Mouse (Mus musculus) granulocyte monocyte progenitor cell, adult 5-6 weeks (primary cell): ENCODE measurements around the gene Pecam1. TPM values are rescaled to one million over a fixed set of nuclear protein-coding genes. Genes with fewer than 3 reads are reported as not detected.
A peak's percentile ranks its signal among the peaks of the same experiment; 100 is the strongest.
"Not testable (repeated sequence)": the region's sequence is repeated elsewhere in the genome, so short reads cannot be mapped to it uniquely, and the experiment has no call there.

Experiments
- ATAC-seq: replicated peaks from 2 replicates; pipeline ENCODE4 v1.8.0; 2016; ENCODE audit warnings: mild to moderate bottlenecking, moderate TSS enrichment, inconsistent platforms; ENCODE audit not compliant: poor library complexity, severe bottlenecking
- total RNA-seq, 2 experiments: library from RNA; stranded (forward) in 1 of 2; stranded (reverse) in 1 of 2; fragments of 200-712, 200-1000 nt in 1 of 2; fragments of >200 nt in 1 of 2; fragmentation: Nextera tagmentation in 1 of 2; gene quantifications; 2 replicates each; pipeline ENCODE4 v1.2.3; 2014 to 2017

Pecam1 gene
- total RNA-seq, 2 experiments from 2014 or later: 46.6 to 69.6 TPM

DNA sequence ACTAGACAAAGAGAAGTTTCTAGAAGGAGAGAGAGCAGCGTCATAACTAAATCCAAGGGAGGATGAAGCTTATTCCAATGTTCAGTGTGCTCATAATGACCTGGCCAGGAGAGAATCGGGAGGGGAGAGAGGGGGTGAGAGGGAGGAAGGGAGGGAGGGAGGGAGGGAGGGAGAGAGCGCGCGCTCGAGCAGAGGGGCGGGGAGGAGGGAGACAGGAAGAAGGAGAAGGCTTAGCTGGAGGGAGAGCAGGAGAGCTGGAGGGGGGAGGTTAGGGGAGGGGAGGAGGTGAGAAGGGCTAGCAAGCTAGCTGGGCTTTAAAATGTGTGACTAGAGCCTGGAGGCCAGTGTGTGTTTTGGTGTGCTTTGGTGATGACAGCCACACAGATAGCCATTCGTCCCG, 110.4 kb downstream of the Pecam1 start:
- ATAC-seq: no peak; the same call in 1 of the 2 replicates

DNA sequence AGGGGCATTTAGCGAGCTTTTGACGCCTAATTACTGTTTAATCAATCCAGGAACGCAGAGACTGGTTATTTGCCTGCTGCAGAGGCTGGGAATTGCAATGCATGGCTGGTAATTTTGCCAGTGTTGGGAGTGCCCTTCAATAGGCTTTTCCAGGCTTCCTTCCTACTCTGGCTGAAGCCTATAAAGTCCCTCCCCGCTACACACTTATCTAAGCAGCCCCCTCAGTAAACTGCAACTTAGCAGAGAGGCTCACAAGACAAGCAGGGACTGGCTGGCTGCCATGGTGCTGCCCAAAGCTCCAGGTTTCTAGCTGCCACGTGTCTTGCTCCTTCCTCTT, 111.1 kb downstream of the Pecam1 start:
- ATAC-seq: no peak

DNA sequence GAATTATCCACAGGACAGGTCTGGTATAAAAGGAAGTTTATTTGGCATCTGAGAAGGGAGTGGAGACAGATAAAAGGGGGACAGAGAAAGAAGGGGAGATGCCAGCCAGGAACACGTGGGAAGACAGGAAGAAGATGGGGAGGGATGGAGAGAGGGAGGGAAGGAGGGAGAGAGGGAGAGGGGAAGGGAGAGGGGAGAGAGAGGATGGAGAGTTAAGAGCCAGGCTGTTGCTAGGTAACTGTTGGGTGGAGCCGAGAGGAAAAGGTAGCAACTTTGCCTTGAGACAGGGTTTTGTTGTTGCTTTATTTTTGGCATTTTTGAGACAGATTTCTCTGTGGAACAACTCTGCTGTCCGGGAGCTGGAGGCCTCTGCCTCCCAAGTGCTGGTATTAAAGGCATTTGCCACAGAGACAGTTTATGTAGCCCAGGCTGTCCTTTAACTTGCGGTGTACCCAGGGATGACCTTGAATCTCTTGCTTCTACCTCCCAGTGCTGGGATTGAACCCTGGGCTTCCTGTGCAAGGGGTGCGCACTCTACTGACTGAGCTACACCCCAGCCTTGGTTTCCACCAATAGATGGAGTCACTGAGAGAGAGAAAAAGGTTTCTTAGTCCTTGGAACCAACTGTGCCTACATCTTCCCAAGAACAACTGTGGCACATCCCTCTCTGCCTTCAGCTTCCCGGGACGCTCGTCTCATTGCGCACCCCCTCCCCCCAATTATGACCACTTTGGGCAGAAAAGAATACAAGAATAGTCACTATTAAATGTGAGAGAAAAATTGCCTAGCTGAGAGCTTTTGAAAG, 111.7 kb downstream of the Pecam1 start:
- no peak for ATAC-seq

DNA sequence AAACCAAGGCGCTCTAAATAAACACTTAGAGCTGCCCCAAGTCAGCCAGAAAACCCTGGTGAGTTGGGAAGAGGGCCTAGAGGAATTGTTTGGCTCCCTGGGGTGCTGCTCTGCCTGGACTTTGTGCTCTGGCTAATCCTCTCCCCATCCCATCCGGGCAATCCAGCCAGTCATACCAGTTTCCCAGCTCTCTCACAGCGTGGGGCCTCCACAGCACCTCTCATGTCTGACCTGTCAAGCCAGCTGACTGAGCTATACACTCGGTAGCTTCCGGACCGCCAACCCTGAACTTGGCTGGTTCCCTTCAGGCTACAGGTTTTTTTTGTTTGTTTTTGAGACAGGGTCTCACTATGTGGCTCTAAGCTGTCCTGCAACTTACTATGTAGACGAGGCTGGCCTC, 112.7 kb downstream of the Pecam1 start:
- no peak for ATAC-seq

DNA sequence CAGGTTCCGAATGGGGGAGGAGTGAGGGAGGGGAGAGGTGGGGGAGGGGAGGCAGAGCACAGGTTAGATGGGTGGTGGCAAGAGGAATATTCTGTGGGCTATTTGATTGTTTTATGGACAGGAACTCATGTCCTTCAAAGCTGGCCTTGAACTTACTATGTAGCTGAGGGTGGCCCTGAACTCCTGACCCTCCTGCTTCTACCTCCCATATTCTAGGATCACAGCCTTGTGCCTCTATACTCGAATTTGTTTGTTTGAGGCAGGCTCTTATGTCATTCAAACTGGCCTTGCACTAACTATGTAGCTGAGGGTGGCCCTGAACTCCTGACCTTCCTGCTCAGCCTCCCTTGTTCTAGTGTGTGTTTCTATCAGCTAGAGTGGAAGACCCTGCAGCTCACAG, 114.5 kb downstream of the Pecam1 start:
- no peak for ATAC-seq

DNA sequence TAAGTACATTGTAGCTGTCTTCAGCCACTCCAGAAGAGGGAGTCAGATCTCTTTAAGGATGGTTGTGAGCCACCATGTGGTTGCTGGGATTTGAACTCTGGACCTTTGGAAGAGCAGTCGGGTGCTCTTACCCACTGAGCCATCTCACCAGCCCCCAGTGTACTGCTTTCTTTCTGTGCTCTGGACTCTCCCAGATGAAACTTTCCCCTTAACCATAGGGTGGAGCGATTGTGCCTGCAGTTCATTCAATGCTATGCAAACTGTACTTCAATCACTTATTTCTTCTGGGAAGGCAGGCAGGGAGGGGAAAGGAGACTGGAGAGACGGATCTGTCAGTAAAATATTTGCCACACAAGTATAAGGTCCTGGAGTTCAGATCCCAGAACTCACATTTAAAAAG, 116.3 kb downstream of the Pecam1 start:
- ATAC-seq: not testable (repeated sequence)

DNA sequence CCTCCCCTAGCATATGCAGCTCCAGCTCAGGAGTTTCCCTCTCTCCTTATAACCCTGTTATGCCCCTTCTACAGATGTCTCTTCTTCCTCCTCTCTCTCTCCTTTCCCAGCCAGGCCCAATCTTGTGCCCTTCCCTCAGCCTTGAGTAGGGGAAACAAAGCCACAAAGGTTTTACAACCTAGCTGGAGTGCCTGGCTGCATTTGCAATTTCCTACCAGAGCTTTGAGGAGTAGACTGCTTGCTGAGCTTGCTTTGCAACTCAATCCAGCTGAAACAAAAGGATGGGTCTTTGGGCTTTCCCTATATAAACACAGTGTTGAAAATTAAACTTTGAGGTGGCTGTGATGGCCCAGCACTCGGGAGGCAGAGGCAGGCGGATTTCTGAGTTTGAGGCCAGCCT, 117.0 kb downstream of the Pecam1 start:
- ATAC-seq: no peak

DNA sequence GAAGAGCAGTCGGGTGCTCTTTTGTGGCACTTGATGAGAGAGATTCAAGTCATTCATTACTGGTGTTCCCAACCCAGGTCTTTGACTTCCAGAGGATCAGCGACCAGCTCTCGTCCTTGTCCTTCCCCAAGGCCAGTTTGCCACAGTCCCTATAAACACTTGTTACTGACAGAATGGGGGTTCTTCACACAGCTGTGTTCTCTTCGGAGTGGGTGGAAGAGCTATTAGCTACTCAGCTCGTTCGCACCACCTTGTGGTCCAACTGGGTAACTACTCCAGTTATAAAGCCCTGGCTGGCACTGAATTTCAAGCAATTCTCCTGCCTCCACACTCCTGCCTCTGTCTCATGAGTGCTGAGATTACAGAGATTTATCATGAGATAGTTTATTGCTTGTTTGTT, 122.7 kb downstream of the Pecam1 start:
- peak; percentile 77 for ATAC-seq

DNA sequence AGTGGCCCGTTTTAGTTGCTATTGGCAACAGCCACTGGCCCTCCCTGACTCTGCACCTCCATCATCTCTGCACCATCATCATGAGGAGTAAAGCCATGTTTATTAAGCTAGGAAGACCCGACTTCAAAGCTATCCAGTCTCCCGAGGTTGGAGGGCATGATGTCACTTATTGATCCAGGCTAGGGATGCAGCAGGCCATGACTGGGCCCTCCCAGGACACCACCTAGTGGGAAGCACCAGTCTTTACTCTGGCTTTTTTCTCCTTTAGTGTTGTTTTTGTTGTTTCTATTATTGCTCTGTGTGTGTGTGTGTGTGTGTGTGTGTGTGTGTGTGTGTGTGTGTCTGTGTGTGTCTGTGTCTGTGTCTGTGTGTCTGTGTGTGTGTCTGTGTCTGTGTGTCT, 124.9 kb downstream of the Pecam1 start:
- no peak for ATAC-seq

DNA sequence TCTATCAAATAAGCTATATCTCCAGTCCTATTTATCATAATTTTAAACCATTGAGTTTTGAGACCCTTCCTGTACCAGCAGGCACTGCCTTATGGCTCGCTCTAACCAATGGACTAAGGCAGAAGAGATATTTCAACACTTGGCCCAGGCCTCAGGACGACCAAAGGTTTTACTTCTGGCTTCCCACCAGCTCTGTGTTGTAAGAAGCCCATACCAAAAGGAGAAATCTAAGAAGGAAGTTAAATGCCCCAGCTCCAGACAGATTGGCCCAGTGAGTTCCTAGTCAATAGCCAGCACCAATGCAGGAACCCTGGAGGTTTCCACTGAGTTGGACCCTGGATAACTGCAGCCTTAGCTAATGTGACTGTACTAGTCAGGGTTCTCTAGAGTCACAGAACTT, 126.8 kb downstream of the Pecam1 start:
- ATAC-seq: peak; percentile 85

DNA sequence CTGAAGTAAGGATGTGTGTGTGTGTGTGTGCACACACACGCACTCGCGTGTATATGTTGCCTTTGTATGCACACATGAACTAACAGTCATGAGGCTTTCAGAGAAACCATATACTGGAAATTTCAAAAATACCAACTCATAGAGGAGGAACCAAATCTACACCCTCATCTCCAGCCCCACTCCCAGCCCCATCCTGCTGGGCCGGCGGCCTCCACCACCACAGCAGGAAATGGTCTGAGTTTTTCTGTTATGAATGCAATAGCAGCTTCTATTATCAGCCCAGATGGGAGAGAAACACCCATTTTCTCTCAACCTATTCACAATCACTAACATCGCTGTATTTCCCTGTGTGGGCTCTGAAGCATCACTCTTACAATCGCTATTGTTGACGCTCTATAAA, 128.4 kb downstream of the Pecam1 start:
- peak; percentile 54 for ATAC-seq

DNA sequence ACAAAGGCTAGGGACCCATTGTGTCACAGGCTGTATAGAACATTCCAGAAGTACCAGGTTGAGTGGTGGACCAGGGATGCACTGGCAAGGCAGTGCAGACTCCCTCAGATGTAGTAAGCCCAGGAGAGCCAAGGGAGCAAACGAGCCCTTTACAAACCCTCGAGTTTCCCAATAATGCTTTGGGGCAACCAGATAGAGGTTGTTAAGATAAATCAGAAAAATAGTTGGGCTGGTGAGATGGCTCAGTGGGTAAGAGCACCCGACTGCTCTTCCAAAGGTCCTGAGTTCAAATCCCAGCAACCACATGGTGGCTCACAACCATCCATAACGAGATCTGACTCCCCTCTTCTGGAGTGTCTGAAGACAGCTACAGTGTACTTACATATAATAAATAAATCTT, 131.7 kb downstream of the Pecam1 start:
- ATAC-seq: not testable (repeated sequence)

DNA sequence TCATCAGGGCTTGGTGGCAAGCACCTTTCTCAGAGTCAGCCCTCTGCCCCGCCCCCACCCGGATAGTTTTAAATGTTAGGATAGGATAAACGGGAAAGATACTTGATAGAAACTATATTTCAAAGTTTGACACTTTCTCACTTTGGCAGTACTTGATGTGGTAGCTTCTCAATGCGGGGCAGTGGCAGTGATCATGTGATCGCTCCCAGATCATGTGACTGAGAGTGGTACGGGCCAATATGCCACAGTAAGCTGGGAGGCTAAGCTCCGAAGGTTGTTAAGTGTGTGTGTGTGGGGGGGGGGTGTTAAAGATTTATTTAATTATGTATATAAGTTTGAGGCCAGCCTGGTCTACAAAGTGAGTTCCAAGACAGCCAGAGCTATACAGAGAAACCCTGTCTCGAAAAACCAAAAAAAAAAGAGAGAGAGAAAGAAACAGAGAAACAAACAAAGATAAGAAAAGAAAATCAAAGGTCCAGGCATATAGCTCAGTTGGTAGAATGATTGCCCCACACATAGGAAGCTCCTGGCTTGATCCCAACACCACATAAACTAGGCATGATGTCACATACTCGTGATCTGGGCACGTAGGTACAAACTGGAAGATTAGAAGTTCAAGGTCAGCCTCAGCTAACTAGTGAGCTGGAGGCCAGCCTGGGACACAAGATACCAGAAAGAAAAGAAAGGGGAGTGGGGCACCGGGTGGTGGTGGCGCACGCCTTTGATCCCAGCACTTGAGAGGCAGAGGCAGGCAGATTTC, 132.4 kb downstream of the Pecam1 start:
- no peak for ATAC-seq

DNA sequence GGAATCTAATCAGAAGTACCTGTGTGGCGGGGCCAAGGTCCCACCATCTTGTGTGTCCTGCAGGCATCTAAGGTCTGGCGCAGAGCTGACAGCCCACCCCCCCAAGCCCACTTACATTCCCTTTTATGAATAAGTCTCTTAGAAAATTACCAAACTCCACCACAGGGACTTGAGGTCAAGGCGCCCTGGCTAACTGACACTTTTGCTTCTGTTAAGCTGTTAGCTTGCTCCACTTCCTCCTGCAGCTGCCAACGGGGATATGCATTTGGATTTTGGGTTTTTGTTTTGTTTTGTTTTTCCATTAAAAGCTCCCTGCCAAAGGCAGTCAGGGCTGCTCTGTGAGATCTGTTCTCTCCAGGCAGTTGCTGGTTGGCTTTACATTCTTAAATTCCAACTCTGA, 134.9 kb downstream of the Pecam1 start:
- ATAC-seq: peak; percentile 13

DNA sequence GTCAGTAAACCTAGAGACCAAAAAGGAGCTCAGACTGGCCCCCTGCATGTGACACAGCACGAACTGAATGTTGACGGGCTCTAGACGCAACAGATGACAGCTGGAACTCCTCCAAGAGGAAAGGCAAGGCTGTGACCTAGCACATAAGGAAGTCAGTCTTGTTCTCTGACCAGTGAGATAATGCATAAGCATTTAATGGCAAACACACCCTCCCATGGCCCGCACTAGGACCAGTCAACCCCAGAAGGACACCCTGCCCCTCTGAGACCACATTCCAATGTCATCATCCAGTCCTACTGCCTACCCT, 136.1 kb downstream of the Pecam1 start:
- ATAC-seq: peak; percentile 36

DNA sequence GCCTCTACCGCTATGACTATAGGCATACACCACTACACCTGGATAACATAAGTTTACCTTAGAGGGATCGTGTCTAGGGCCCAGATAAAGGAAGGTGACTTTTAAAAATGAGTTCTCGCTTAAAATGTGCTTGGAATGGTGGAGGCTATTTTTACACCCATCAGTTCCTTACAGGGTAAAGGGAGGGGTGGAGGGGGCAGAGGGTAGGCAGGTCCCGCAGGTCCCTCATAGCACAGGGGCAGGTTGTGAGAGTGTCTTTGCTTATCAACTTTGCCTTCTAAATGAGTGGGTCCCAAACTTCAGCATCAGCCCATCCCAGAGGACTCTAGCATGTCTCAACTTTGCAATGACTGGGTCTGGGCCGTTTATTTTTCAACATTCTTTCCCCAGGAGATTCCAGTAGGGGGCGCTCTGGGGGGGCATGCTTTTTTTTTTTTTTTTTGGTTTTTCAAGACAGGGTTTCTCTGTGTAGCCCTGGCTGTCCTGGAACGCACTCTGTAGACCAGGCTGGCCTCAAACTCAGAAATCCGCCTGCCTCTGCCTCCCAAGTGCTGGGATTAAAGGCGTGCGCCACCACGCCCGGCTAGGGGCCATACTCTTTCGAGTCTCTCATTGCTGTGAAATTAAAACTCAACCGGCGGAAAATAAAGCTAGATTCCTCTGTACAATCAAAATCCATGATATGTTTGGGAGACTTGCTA, 136.6 kb downstream of the Pecam1 start:
- ATAC-seq: peak; percentile 3

DNA sequence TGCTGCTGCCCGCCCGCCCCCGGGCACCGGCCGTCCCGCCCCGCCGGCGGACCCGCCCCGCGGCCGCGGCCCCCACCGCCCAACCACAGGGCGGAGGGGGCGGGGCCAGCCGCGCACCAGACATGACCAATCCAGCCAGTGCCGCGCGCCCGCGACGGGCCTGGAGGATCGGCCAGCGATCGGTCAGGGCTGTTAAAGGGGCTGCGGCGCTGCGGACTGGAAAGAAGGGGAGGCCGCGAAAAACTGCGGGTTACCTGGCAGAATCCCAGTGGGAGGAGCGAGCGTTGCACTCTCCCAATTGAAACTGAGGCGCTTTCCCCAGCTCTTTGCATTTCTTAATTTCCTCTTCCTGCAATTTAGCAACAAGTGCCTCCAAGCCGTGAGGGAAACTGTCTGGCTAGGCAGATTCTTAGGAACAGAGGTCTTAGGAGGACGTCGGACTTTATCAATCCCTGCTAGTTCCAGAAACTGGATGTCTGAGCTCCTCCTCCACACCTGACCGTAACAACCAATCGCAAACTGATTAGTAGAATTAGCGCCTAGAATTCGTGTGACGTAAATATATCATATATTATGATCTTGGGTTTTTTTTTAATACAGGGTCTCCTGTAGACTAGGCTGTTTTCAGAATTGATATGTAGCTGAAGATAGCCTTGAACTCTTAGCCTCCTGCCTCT, 137.3 kb downstream of the Pecam1 start, which contains the start of gene Tex2:
Gene Tex2 (minus strand): TSS at position 463 of the 677 bp plus-strand sequence.
- peak; percentile 74 for ATAC-seq

DNA sequence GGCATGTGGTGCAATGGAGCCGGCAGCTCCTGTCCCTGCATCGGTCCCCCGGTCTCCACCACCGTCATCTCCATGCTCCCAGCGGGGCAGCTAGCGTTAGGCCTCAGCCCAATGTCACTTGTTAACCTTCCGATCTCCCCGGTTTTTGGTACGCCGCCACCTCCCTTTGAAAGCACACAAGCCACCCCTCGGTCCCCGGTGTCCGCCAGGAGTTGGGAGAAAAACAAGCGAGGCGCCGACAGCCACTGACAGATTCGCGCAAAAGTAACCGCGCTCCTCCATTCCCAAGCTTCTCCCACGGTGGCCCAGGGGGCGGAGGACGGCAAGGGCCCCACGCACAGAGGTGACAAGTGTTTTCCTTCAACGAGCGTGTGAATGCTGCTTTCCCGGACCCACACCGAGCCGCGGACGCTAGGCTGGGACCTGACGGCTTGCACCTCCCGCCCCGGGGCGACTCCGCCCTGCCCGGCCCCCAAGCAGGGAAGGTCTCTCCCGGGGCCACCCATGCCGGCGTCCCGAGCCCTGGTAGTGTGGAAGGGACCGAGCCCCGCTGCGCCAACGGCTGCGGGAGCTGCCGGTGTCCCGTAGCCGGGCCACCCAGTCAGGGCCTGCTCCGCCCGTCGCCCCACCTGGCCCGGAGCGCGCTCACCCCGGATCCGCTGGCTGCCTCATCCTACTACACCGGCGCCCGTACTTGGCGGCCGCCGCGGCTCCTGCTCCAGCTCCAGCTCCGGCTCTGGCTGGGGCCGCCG, 138.0 kb downstream of the Pecam1 start:
- peak; percentile 1; the same call in 1 of the 2 replicates for ATAC-seq

DNA sequence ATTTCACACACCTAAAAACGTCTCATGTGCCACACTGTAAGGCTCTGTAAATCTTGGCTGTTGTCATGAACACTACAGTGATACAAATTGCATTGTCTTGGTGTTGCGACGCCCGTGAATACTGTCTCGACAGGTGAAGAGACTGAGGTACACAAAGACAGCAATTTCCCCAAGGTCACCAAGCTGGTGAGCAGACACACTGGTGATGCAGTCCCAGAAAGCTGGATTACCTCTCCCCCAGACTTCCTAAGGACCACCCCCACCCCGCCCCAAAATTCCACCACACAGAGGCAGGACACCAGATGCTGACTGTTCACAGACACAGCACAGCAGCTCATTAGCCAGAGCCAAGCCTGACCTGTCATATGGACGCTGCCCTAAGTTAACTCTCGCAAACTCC, 140.7 kb downstream of the Pecam1 start:
- no peak for ATAC-seq

DNA sequence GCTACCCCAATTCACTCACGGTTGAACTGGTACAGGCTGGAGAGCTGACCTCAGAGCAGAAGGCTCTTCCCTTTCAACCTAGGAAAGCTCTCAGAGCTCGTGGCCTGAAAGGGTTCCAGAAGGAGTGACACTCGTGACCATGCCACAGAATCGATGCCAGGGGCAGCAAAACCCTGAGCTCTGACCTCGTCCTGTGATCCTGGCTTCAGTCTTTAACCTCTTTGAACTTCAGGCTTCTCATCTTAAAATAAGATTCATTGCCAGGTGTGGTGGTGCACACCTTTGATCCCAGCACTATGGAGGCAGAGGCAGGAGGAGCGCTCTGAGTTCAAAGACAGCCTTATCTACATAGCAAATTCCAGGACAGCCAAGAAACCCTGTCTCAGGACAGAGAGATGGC, 143.1 kb downstream of the Pecam1 start:
- ATAC-seq: no peak
